Mouse (Mus musculus): ENCODE results near the gene Arid3b. TPM values are rescaled to one million over a fixed set of nuclear protein-coding genes. Genes with fewer than 3 reads are reported as not detected.

The Arid3b gene
- polyA plus RNA-seq, 1 experiment from 2014 or later: 5.8 TPM

- Histone ChIP-seq H3K27me3 (replicated peaks; ENCODE audit: insufficient read depth, low read length) (no peaks in the 10 kb centered on the region), H3K4me2 (replicated peaks; ENCODE audit: low read depth, low read length) (peak overlapping the region; percentile 37), H3K36me3 (ENCODE audit: insufficient read depth, low read length) (no peaks in the 10 kb centered on the region), H3K9me3 (ENCODE audit: low read length) (no peaks in the 10 kb centered on the region), H3K4me1 (ENCODE audit: insufficient read depth, low read depth, low read length) (peaks cover 12% of the 10 kb centered on the region; the same call in 1 of the 2 replicates), H3K4me3 (ENCODE audit: low read depth, low read length) (no peak overlapping the region), H3K27ac (ENCODE audit: low read length) (peak overlapping the region; percentile 60; the same call in 1 of the 2 replicates), H3K9ac (replicated peaks; ENCODE audit: low read depth) (no peak overlapping the region)
- ATAC-seq (peak; percentile 92), DNase-seq (ENCODE audit: low spot score) (peak; percentile 88)
- TF ChIP-seq EP300 (IDR thresholded peaks at IDR 0.05) (0 out of 2 replicates have a peak, but pooled peaks have one; percentile 4), CTCF (IDR thresholded peaks at IDR 0.05) (no peak)
- WGBS: 7% methylated on average over 6 of the region's 6 CpGs
Observed at GRCm38 (mm10) chr9:57817220-57817667, 19.3 kb downstream of the Arid3b start.

- ATAC-seq (no peak), DNase-seq (ENCODE audit: low spot score) (peak; percentile 17)
- H3K27me3 ChIP-seq (replicated peaks; ENCODE audit: insufficient read depth, low read length): no peaks in the 10 kb centered on the region
- no peak overlapping the region for H3K9ac ChIP-seq (replicated peaks; ENCODE audit: low read depth)
- no peak overlapping the region for H3K27ac ChIP-seq (ENCODE audit: low read length)
- peaks cover 12% of the 10 kb centered on the region; the same call in 1 of the 2 replicates for H3K4me1 ChIP-seq (ENCODE audit: insufficient read depth, low read depth, low read length)
- H3K4me2 ChIP-seq (replicated peaks; ENCODE audit: low read depth, low read length): no peak overlapping the region
- TF ChIP-seq EP300 (IDR thresholded peaks at IDR 0.05) (no peak), CTCF (IDR thresholded peaks at IDR 0.05) (no peak)
- H3K36me3 ChIP-seq (ENCODE audit: insufficient read depth, low read length): no peaks in the 10 kb centered on the region
- H3K4me3 ChIP-seq (ENCODE audit: low read depth, low read length): no peak overlapping the region
- H3K9me3 ChIP-seq (ENCODE audit: low read length): no peaks in the 10 kb centered on the region
- 39% methylated on average over 3 of the region's 3 CpGs for WGBS
Observed at GRCm38 (mm10) chr9:57814866-57815265, 21.7 kb downstream of the Arid3b start.

GRCm38 (mm10) chr9:57814014-57814413 lies 22.6 kb downstream of the Arid3b start:
- DNase-seq (ENCODE audit: low spot score) (no peak), ATAC-seq (no peak)
- no peaks in the 10 kb centered on the region for H3K36me3 ChIP-seq (ENCODE audit: insufficient read depth, low read length)
- no peak overlapping the region for H3K4me2 ChIP-seq (replicated peaks; ENCODE audit: low read depth, low read length)
- H3K27ac ChIP-seq (ENCODE audit: low read length): no peak overlapping the region
- H3K9ac ChIP-seq (replicated peaks; ENCODE audit: low read depth): no peak overlapping the region
- H3K27me3 ChIP-seq (replicated peaks; ENCODE audit: insufficient read depth, low read length): no peaks in the 10 kb centered on the region
- 53% methylated on average over 1 of the region's 1 CpGs for WGBS
- TF ChIP-seq CTCF (IDR thresholded peaks at IDR 0.05) (no peak), EP300 (IDR thresholded peaks at IDR 0.05) (no peak)
- no peaks in the 10 kb centered on the region for H3K9me3 ChIP-seq (ENCODE audit: low read length)
- no peak overlapping the region for H3K4me3 ChIP-seq (ENCODE audit: low read depth, low read length)
- peaks cover 12% of the 10 kb centered on the region; the same call in 1 of the 2 replicates for H3K4me1 ChIP-seq (ENCODE audit: insufficient read depth, low read depth, low read length)

- ATAC-seq (no peak), DNase-seq (ENCODE audit: low spot score) (no peak)
- no peaks in the 10 kb centered on the region for H3K36me3 ChIP-seq (ENCODE audit: insufficient read depth, low read length)
- WGBS: 56% methylated on average over 8 of the region's 8 CpGs
- H3K4me3 ChIP-seq (ENCODE audit: low read depth, low read length): no peak overlapping the region
- TF ChIP-seq EP300 (IDR thresholded peaks at IDR 0.05): no peak
- no peak for TF ChIP-seq CTCF (IDR thresholded peaks at IDR 0.05)
- H3K9ac ChIP-seq (replicated peaks; ENCODE audit: low read depth): no peak overlapping the region
- no peaks in the 10 kb centered on the region for H3K9me3 ChIP-seq (ENCODE audit: low read length)
- H3K27ac ChIP-seq (ENCODE audit: low read length): no peak overlapping the region
- H3K27me3 ChIP-seq (replicated peaks; ENCODE audit: insufficient read depth, low read length): no peaks in the 10 kb centered on the region
- no peak overlapping the region for H3K4me2 ChIP-seq (replicated peaks; ENCODE audit: low read depth, low read length)
- peaks cover 6% of the 10 kb centered on the region; the same call in 1 of the 2 replicates for H3K4me1 ChIP-seq (ENCODE audit: insufficient read depth, low read depth, low read length)
Observed at GRCm38 (mm10) chr9:57811793-57812733, 24.5 kb downstream of the Arid3b start.

GRCm38 (mm10) chr9:57810691-57811090 lies 25.9 kb downstream of the Arid3b start:
- H3K4me2 ChIP-seq (replicated peaks; ENCODE audit: low read depth, low read length): no peak overlapping the region
- H3K9ac ChIP-seq (replicated peaks; ENCODE audit: low read depth): no peak overlapping the region
- no peaks in the 10 kb centered on the region for H3K27me3 ChIP-seq (replicated peaks; ENCODE audit: insufficient read depth, low read length)
- ATAC-seq: no peak
- no peak overlapping the region for H3K4me3 ChIP-seq (ENCODE audit: low read depth, low read length)
- TF ChIP-seq CTCF (IDR thresholded peaks at IDR 0.05) (no peak), EP300 (IDR thresholded peaks at IDR 0.05) (no peak)
- 73% methylated on average over 3 of the region's 3 CpGs for WGBS
- H3K9me3 ChIP-seq (ENCODE audit: low read length): no peaks in the 10 kb centered on the region
- H3K27ac ChIP-seq (ENCODE audit: low read length): no peak overlapping the region
- no peaks in the 10 kb centered on the region for H3K4me1 ChIP-seq (ENCODE audit: insufficient read depth, low read depth, low read length)
- no peaks in the 10 kb centered on the region for H3K36me3 ChIP-seq (ENCODE audit: insufficient read depth, low read length)
- DNase-seq (ENCODE audit: low spot score): no peak

- Histone ChIP-seq H3K4me2 (replicated peaks; ENCODE audit: low read depth, low read length) (no peak overlapping the region), H3K9me3 (ENCODE audit: low read length) (no peaks in the 10 kb centered on the region), H3K27me3 (replicated peaks; ENCODE audit: insufficient read depth, low read length) (no peaks in the 10 kb centered on the region), H3K4me1 (ENCODE audit: insufficient read depth, low read depth, low read length) (no peaks in the 10 kb centered on the region), H3K27ac (ENCODE audit: low read length) (no peak overlapping the region), H3K36me3 (ENCODE audit: insufficient read depth, low read length) (no peaks in the 10 kb centered on the region), H3K9ac (replicated peaks; ENCODE audit: low read depth) (no peak overlapping the region), H3K4me3 (ENCODE audit: low read depth, low read length) (no peak overlapping the region)
- no peak for ATAC-seq
- WGBS: 63% methylated on average over 5 of the region's 5 CpGs
- no peak for DNase-seq (ENCODE audit: low spot score)
- TF ChIP-seq CTCF (IDR thresholded peaks at IDR 0.05) (no peak), EP300 (IDR thresholded peaks at IDR 0.05) (no peak)
Observed at GRCm38 (mm10) chr9:57808771-57809310, 27.8 kb downstream of the Arid3b start.

All from lung, postnatal 0 days (tissue).